Mouse (Mus musculus): ENCODE measurements around the gene Rtkn. TPM values are rescaled to one million over a fixed set of nuclear protein-coding genes. Genes with fewer than 3 reads are reported as not detected.

Gene Rtkn
- polyA plus RNA-seq, 1 experiment from 2014 or later, result 12.6 TPM

GRCm38 (mm10) chr6:83193571-83193970, 58.3 kb downstream of the Rtkn start:
- Histone ChIP-seq H3K9ac (no peak overlapping the region), H3K4me2 (no peak overlapping the region), H3K27me3 (replicated peaks) (no peaks in the 10 kb centered on the region), H3K4me3 (no peak overlapping the region), H3K9me3 (replicated peaks) (no peaks in the 10 kb centered on the region), H3K27ac (no peak overlapping the region), H3K36me3 (peaks cover 99% of the 10 kb centered on the region), H3K4me1 (peaks cover 5% of the 10 kb centered on the region)
- ATAC-seq, result no peak
- WGBS (ENCODE audit: insufficient replicate concordance), result 74% methylated on average over 7 of the region's 7 CpGs

GRCm38 (mm10) chr6:83197345-83198004, 62.2 kb downstream of the Rtkn start:
- Histone ChIP-seq H3K27ac (no peak overlapping the region), H3K27me3 (replicated peaks) (no peaks in the 10 kb centered on the region), H3K4me3 (no peak overlapping the region), H3K9ac (no peak overlapping the region), H3K4me2 (no peak overlapping the region), H3K36me3 (peaks cover 83% of the 10 kb centered on the region), H3K9me3 (replicated peaks) (no peaks in the 10 kb centered on the region), H3K4me1 (no peaks in the 10 kb centered on the region)
- 65% methylated on average over 15 of the region's 15 CpGs for WGBS (ENCODE audit: insufficient replicate concordance)
- peak; percentile 19; the same call in 1 of the 2 replicates for ATAC-seq

MicroRNAs encoded within 50 kb of the gene (microRNA counts, 519-probe panel; counts per million panel counts)
- microRNA mmu-miR-3470a+mmu-miR-3470b, result 582 counts per million, percentile 70 among the panel's probes with 10 or more counts

Small RNA genes within 50 kb of the gene (microRNA-seq; reads per million reads assigned to microRNA genes)
- gene Mir3470a, result not detected

Other genes starting within 250 kb of the Rtkn start
- gene Sema4f, start 195.7 kb upstream of the Rtkn start, polyA plus RNA-seq (2016; fragmentation: Nextera tagmentation; extraction: Ambion mirVana), result 0.16 and 0.19 TPM in 2 replicates
- 8.8 and 10.1 TPM in 2 replicates for gene M1ap, start 188.6 kb upstream of the Rtkn start, polyA plus RNA-seq (2016; fragmentation: Nextera tagmentation; extraction: Ambion mirVana)
- gene Dok1, start 102.0 kb upstream of the Rtkn start, polyA plus RNA-seq (2016; fragmentation: Nextera tagmentation; extraction: Ambion mirVana), result 22.2 and 22.6 TPM in 2 replicates
- gene Loxl3, start 101.3 kb upstream of the Rtkn start, polyA plus RNA-seq (2016; fragmentation: Nextera tagmentation; extraction: Ambion mirVana), result 3.1 and 3.2 TPM in 2 replicates
- 215 and 233 TPM in 2 replicates for gene Aup1, start 80.9 kb upstream of the Rtkn start, polyA plus RNA-seq (2016; fragmentation: Nextera tagmentation; extraction: Ambion mirVana)
- gene Htra2, start 80.2 kb upstream of the Rtkn start, polyA plus RNA-seq (2016; fragmentation: Nextera tagmentation; extraction: Ambion mirVana), result 147 and 154 TPM in 2 replicates
- gene Dqx1, start 77.6 kb upstream of the Rtkn start, polyA plus RNA-seq (2016; fragmentation: Nextera tagmentation; extraction: Ambion mirVana), result 5.0 and 5.4 TPM in 2 replicates
- 0.11 and 0.42 TPM in 2 replicates for gene Tlx2, start 65.2 kb upstream of the Rtkn start, polyA plus RNA-seq (2016; fragmentation: Nextera tagmentation; extraction: Ambion mirVana)
- gene Pcgf1, start 57.6 kb upstream of the Rtkn start, polyA plus RNA-seq (2016; fragmentation: Nextera tagmentation; extraction: Ambion mirVana), result 20.8 and 23.3 TPM in 2 replicates
- gene Lbx2, start 49.1 kb upstream of the Rtkn start, polyA plus RNA-seq (2016; fragmentation: Nextera tagmentation; extraction: Ambion mirVana), result 0.25 and 0.44 TPM in 2 replicates
- gene Ccdc142, start 33.9 kb upstream of the Rtkn start, polyA plus RNA-seq (2016; fragmentation: Nextera tagmentation; extraction: Ambion mirVana), result 1.5 and 1.9 TPM in 2 replicates
- gene Gm42688, start 33.8 kb upstream of the Rtkn start, polyA plus RNA-seq (2016; fragmentation: Nextera tagmentation; extraction: Ambion mirVana), result 2.3 TPM in 2 replicates
- gene Mrpl53, start 26.4 kb upstream of the Rtkn start, polyA plus RNA-seq (2016; fragmentation: Nextera tagmentation; extraction: Ambion mirVana), result 101 and 105 TPM in 2 replicates
- gene Mogs, start 20.0 kb upstream of the Rtkn start, polyA plus RNA-seq (2016; fragmentation: Nextera tagmentation; extraction: Ambion mirVana), result 83.5 and 86.9 TPM in 2 replicates
- 35.0 and 37.9 TPM in 2 replicates for gene Wbp1, start 13.9 kb upstream of the Rtkn start, polyA plus RNA-seq (2016; fragmentation: Nextera tagmentation; extraction: Ambion mirVana)
- 12.1 and 13.0 TPM in 2 replicates for gene Ino80b, start 10.0 kb upstream of the Rtkn start, polyA plus RNA-seq (2016; fragmentation: Nextera tagmentation; extraction: Ambion mirVana)
- gene Wdr54, start 20.9 kb downstream of the Rtkn start, polyA plus RNA-seq (2016; fragmentation: Nextera tagmentation; extraction: Ambion mirVana), result 0.81 and 1.1 TPM in 2 replicates
- gene 1700003E16Rik, start 20.9 kb downstream of the Rtkn start, polyA plus RNA-seq (2016; fragmentation: Nextera tagmentation; extraction: Ambion mirVana), result 0.19 and 0.35 TPM in 2 replicates
- 46.9 and 48.2 TPM in 2 replicates for gene Dctn1, start 30.5 kb downstream of the Rtkn start, polyA plus RNA-seq (2016; fragmentation: Nextera tagmentation; extraction: Ambion mirVana)
- gene Slc4a5, start 84.4 kb downstream of the Rtkn start, polyA plus RNA-seq (2016; fragmentation: Nextera tagmentation; extraction: Ambion mirVana), result 1.2 and 1.3 TPM in 2 replicates
- 112 and 114 TPM in 2 replicates for gene Mthfd2, start 190.4 kb downstream of the Rtkn start, polyA plus RNA-seq (2016; fragmentation: Nextera tagmentation; extraction: Ambion mirVana)
- 58.6 and 59.9 TPM in 2 replicates for gene Mob1a, start 190.6 kb downstream of the Rtkn start, polyA plus RNA-seq (2016; fragmentation: Nextera tagmentation; extraction: Ambion mirVana)
- gene Bola3, start 213.7 kb downstream of the Rtkn start, polyA plus RNA-seq (2016; fragmentation: Nextera tagmentation; extraction: Ambion mirVana), result 314 and 322 TPM in 2 replicates

Data from liver, embryonic 12.5 days (tissue).